Mouse (Mus musculus): ENCODE data around the gene Upk1b.

- no peak for TF ChIP-seq POLR2A (IDR thresholded peaks at IDR 0.05; ENCODE audit: low read depth, low read length)
- TF ChIP-seq CTCF (IDR thresholded peaks at IDR 0.05; ENCODE audit: extremely low read depth, insufficient read depth, insufficient read length, insufficient replicate concordance), result no peak
Measured at GRCm38 (mm10) chr16:38757626-38758025, 42.5 kb downstream of the Upk1b start.
